Comparison of ENCODE assay signal across 17 mouse cellular contexts in genomic region chrX:36389971-36390370, GRCm38 (mm10). TPM values are rescaled to one million over a fixed set of nuclear protein-coding genes. Genes with fewer than 3 reads are reported as not detected.
A peak's percentile ranks its signal among the peaks of the same experiment; 100 is the strongest.
DNase-seq lines count a peak whose midpoint lies in the region; ATAC-seq lines count a peak whose summit lies in the region.
"Had no signal": no experiment of that assay in that cellular context is flagged by ENCODE, and none has a peak within 500 bp of the region (broad histone marks: within the 10 kb centered on the region; RNA-seq: fewer than 3 reads in every experiment).

No protein-coding gene starts in this region.

- peak; percentile 5 for DNase-seq in NIH3T3 (ENCODE audit: low read depth)
- peak; percentile 80 to 90 for DNase-seq in layer of hippocampus, adult 18-20 months (ENCODE audit: low spot score in 2 of 2)
- DNase-seq in left cerebral cortex, postnatal 36 days (ENCODE audit: low spot score in 2 of 2) = peak; percentile 43 to 53
- DNase-seq in spleen, adult 18-20 months = no peak
- no peak for DNase-seq in retina, embryonic 14.5 days (ENCODE audit: low spot score)
- no peak for DNase-seq in limb, embryonic 10.5 days (ENCODE audit: low spot score)
- DNase-seq: cerebellum, adult 11 months; kidney, postnatal 25 days; liver, embryonic 13.5 days had no signal

- H3K4me1 ChIP-seq in forebrain, embryonic 15.5 days = no peaks in the 10 kb centered on the region; the same call in 1 of the 2 replicates
- no peaks in the 10 kb centered on the region for H3K4me1 ChIP-seq in forebrain, embryonic 12.5 days
- H3K4me1 ChIP-seq in limb, embryonic 10.5 days = no peaks in the 10 kb centered on the region
- H3K4me1 ChIP-seq: hindbrain, embryonic 13.5 days; liver, embryonic 13.5 days; midbrain, embryonic 12.5 days; stomach, embryonic 15.5 days had no signal

- ATAC-seq in forebrain, embryonic 15.5 days (replicated peaks) = peak; percentile 71
- ATAC-seq in forebrain, embryonic 12.5 days (ENCODE audit: low FRiP score) = no peak

- H3K9me3 ChIP-seq in forebrain, embryonic 15.5 days = no peaks in the 10 kb centered on the region
- H3K9me3 ChIP-seq in forebrain, embryonic 12.5 days = no peaks in the 10 kb centered on the region
- no peaks in the 10 kb centered on the region for H3K9me3 ChIP-seq in limb, embryonic 10.5 days (replicated peaks)
- H3K9me3 ChIP-seq: hindbrain, embryonic 13.5 days; liver, embryonic 13.5 days; midbrain, embryonic 12.5 days; stomach, embryonic 15.5 days had no signal

- no peaks in the 10 kb centered on the region for H3K36me3 ChIP-seq in forebrain, embryonic 15.5 days
- no peaks in the 10 kb centered on the region for H3K36me3 ChIP-seq in forebrain, embryonic 12.5 days (replicated peaks)
- no peaks in the 10 kb centered on the region for H3K36me3 ChIP-seq in limb, embryonic 10.5 days
- H3K36me3 ChIP-seq: hindbrain, embryonic 13.5 days; liver, embryonic 13.5 days; midbrain, embryonic 12.5 days; stomach, embryonic 15.5 days had no signal

- no peak overlapping the region for H3K9ac ChIP-seq in forebrain, embryonic 15.5 days (replicated peaks)
- H3K9ac ChIP-seq in forebrain, embryonic 12.5 days = no peak overlapping the region
- H3K9ac ChIP-seq: hindbrain, embryonic 13.5 days; liver, embryonic 13.5 days; midbrain, embryonic 12.5 days; stomach, embryonic 15.5 days had no signal

- intact Hi-C loops in left cerebral cortex, postnatal 36 days (cut with DNase I) = no loop called here

- no peaks in the 10 kb centered on the region for H3K27me3 ChIP-seq in forebrain, embryonic 15.5 days
- no peaks in the 10 kb centered on the region for H3K27me3 ChIP-seq in forebrain, embryonic 12.5 days
- no peaks in the 10 kb centered on the region for H3K27me3 ChIP-seq in limb, embryonic 10.5 days (ENCODE audit: low read depth, poor library complexity, severe bottlenecking)
- H3K27me3 ChIP-seq: CH12.LX; hindbrain, embryonic 13.5 days; liver, embryonic 13.5 days; midbrain, embryonic 12.5 days; stomach, embryonic 15.5 days had no signal

- no peak overlapping the region for H3K27ac ChIP-seq in forebrain, embryonic 15.5 days (replicated peaks)
- H3K27ac ChIP-seq in forebrain, embryonic 12.5 days = no peak overlapping the region
- no peak overlapping the region for H3K27ac ChIP-seq in limb, embryonic 10.5 days
- H3K27ac ChIP-seq: heart, adult 2 months; hindbrain, embryonic 13.5 days; liver, embryonic 13.5 days; midbrain, embryonic 12.5 days; stomach, embryonic 15.5 days had no signal

- no peak overlapping the region for H3K4me3 ChIP-seq in forebrain, embryonic 15.5 days
- no peak overlapping the region for H3K4me3 ChIP-seq in forebrain, embryonic 12.5 days (replicated peaks)
- H3K4me3 ChIP-seq in limb, embryonic 10.5 days = no peak overlapping the region
- H3K4me3 ChIP-seq: heart, adult 2 months; hindbrain, embryonic 13.5 days; liver, embryonic 13.5 days; midbrain, embryonic 12.5 days; stomach, embryonic 15.5 days had no signal

- no peak overlapping the region for H3K4me2 ChIP-seq in forebrain, embryonic 15.5 days (replicated peaks)
- H3K4me2 ChIP-seq in forebrain, embryonic 12.5 days = no peak overlapping the region
- H3K4me2 ChIP-seq: hindbrain, embryonic 13.5 days; liver, embryonic 13.5 days; midbrain, embryonic 12.5 days; stomach, embryonic 15.5 days had no signal

- 48% methylated on average over 3 of the region's 3 CpGs for WGBS in forebrain, embryonic 15.5 days
- WGBS in forebrain, embryonic 12.5 days = 50% methylated on average over 3 of the region's 3 CpGs
- whole genome bisulfite sequencing in limb, embryonic 10.5 days = 68% methylated on average over 3 of the region's 3 CpGs

RNA-seq across cellular contexts. Expression of gene Gm6268, which starts 11.1 kb away (rescaled TPM):
- polyA plus RNA-seq in forebrain, embryonic 15.5 days (2015; fragmentation: Nextera tagmentation; extraction: Ambion mirVana) = not detected in 2 replicates
- not detected in 2 replicates for polyA plus RNA-seq in forebrain, embryonic 12.5 days (2016; fragmentation: Nextera tagmentation; extraction: Ambion mirVana)
- total RNA-seq in layer of hippocampus, adult 18-20 months (2021) = not detected
- not detected for total RNA-seq in left cerebral cortex, postnatal 36 days (2021)
- polyA plus RNA-seq in limb, embryonic 10.5 days (2016; fragmentation: Nextera tagmentation; extraction: Ambion mirVana) = not detected in 2 replicates
- total RNA-seq: CH12.LX; heart, adult 2 months had no signal
- polyA plus RNA-seq: embryonic facial prominence, embryonic 14.5 days; heart, adult 2 months; hindbrain, embryonic 13.5 days; liver, embryonic 13.5 days; midbrain, embryonic 12.5 days; stomach, embryonic 15.5 days had no signal

Comparison
In these comparisons a context has a peak if more than half of its experiments do, and no peak if none do; other contexts are left out.
1. DNase-seq: peak in NIH3T3 (single experiment), layer of hippocampus, adult 18-20 months (2 of 2) and left cerebral cortex, postnatal 36 days (2 of 2); none in spleen, adult 18-20 months (0 of 2), retina, embryonic 14.5 days (single experiment) and limb, embryonic 10.5 days (single experiment).